ENCODE assay signal across 8 mouse cellular contexts in genomic region chr4:148590421-148591170, GRCm38 (mm10). TPM values are rescaled to one million over a fixed set of nuclear protein-coding genes. Genes with fewer than 3 reads are reported as not detected.
DNase-seq lines count a peak whose midpoint lies in the region; ATAC-seq and TF ChIP-seq lines count a peak whose summit lies in the region.

No protein-coding gene starts in this region.

- H3K4me2 ChIP-seq in hindbrain, embryonic 11.5 days (replicated peaks; ENCODE audit: low read depth, low read length): peak overlapping the region; percentile 92

- H3K79me2 ChIP-seq in C2C12 (ENCODE audit: control insufficient read depth, insufficient read depth): peaks cover 41% of the 10 kb centered on the region
- H3K79me2 ChIP-seq in macrophage (ENCODE audit: inconsistent target): peaks cover 12% of the 10 kb centered on the region

- peak; percentile 12 for ATAC-seq in common myeloid progenitor, adult 5-6 weeks (replicated peaks; ENCODE audit: low read depth, poor library complexity, severe bottlenecking)
- ATAC-seq in hindbrain, embryonic 11.5 days (ENCODE audit: low FRiP score): peak; percentile 20; the same call in 1 of the 2 replicates

- H3ac ChIP-seq in C2C12 (ENCODE audit: control insufficient read depth, insufficient read length, low read depth): peak overlapping the region; percentile 66

- H3K9me3 ChIP-seq in hindbrain, embryonic 11.5 days (ENCODE audit: control insufficient read depth, low read length): no peaks in the 10 kb centered on the region

- H3K79me3 ChIP-seq in C2C12 (ENCODE audit: low read depth): peaks cover 23% of the 10 kb centered on the region

- H3K27me3 ChIP-seq in C2C12 (ENCODE audit: control insufficient read depth, insufficient read depth, insufficient read length): no peaks in the 10 kb centered on the region
- no peaks in the 10 kb centered on the region for H3K27me3 ChIP-seq in hindbrain, embryonic 11.5 days (ENCODE audit: control insufficient read depth, insufficient read depth, low read length)

- peak; percentile 33 for DNase-seq in gastrocnemius, postnatal 14 days
- DNase-seq in gastrocnemius, postnatal 10 days: no peak
- peak; percentile 56 for DNase-seq in hindbrain, embryonic 11.5 days (ENCODE audit: low spot score)
- no peak for DNase-seq in urinary bladder, adult 18-20 months (ENCODE audit: low spot score in 2 of 2)
- DNase-seq in layer of hippocampus, adult 9-10 months (ENCODE audit: low spot score): no peak

- intact Hi-C loops in gastrocnemius, postnatal 14 days (cut with DNase I; ENCODE audit: low total_unique reads): no loop called here

- peaks cover 4% of the 10 kb centered on the region; the same call in 1 of the 2 replicates for H3K4me1 ChIP-seq in hindbrain, embryonic 11.5 days (replicated peaks; ENCODE audit: control insufficient read depth, insufficient read depth, low read length)

- H3K36me3 ChIP-seq in C2C12 (ENCODE audit: control insufficient read depth, insufficient read depth) (peaks cover 31% of the 10 kb centered on the region), macrophage (ENCODE audit: inconsistent target) (peaks cover 11% of the 10 kb centered on the region; the same call in 1 of the 2 replicates)
- peaks cover 12% of the 10 kb centered on the region for H3K36me3 ChIP-seq in hindbrain, embryonic 11.5 days (ENCODE audit: control insufficient read depth, insufficient read depth, low read length)

- H3K27ac ChIP-seq in hindbrain, embryonic 11.5 days (ENCODE audit: low read depth, low read length): peak overlapping the region; percentile 74
- peak overlapping the region; percentile 18; the same call in 1 of the 2 replicates for H3K27ac ChIP-seq in macrophage

- H3K9ac ChIP-seq in hindbrain, embryonic 11.5 days (ENCODE audit: low read depth, low read length): peak overlapping the region; percentile 34

- 9% methylated on average over 18 of the region's 18 CpGs for WGBS in hindbrain, embryonic 11.5 days
- 3% methylated on average over 16 of the region's 18 CpGs for WGBS in macrophage (ENCODE audit: missing documents)

- peak overlapping the region; percentile 22 for H3K4me3 ChIP-seq in C2C12 (ENCODE audit: insufficient read depth, poor library complexity, severe bottlenecking)
- peak overlapping the region; percentile 96 for H3K4me3 ChIP-seq in hindbrain, embryonic 11.5 days (ENCODE audit: low read depth, low read length)
- H3K4me3 ChIP-seq in macrophage (ENCODE audit: inconsistent target): peak overlapping the region; percentile 46

- no peak for TF ChIP-seq CTCF in C2C12 (IDR thresholded peaks at IDR 0.05; ENCODE audit: control insufficient read depth, insufficient read depth, insufficient read length)

TF ChIP-seq in C2C12, 6 proteins besides CTCF, POLR2A, EP300 and RAD21:
- TF ChIP-seq CEBPB (IDR thresholded peaks at IDR 0.05; ENCODE audit: low read depth) (no peak), FOSL1 (IDR thresholded peaks at IDR 0.05; ENCODE audit: insufficient read depth, low read length, poor library complexity, severe bottlenecking) (no peak), MYOD1 (IDR thresholded peaks at IDR 0.05; ENCODE audit: control insufficient read depth, insufficient read length, low read depth) (no peak)
TF ChIP-seq in C2C12: peak in this region for 0.

RNA-seq across cellular contexts. Expression of gene Srm, which starts 0.7 kb away (rescaled TPM):
- 10 to 100 TPM; 15.9 to 20.9 TPM for total RNA-seq in gastrocnemius, postnatal 14 days (2021)
- 10 to 100 TPM; 25.4 to 32.8 TPM for total RNA-seq in gastrocnemius, postnatal 10 days (2021)
- polyA plus RNA-seq in C2C12 (2012; fragmentation: generic; extraction: Trizol) (282 TPM), macrophage (2018) (14.7 to 81.1 TPM (median 15.5 TPM) in 3 replicates)
- 30.3 and 47.1 TPM in 2 replicates for total RNA-seq in common myeloid progenitor, adult 5-6 weeks (2017)
- 156 and 160 TPM in 2 replicates for polyA plus RNA-seq in hindbrain, embryonic 11.5 days (2014; fragmentation: Nextera tagmentation; extraction: Ambion mirVana)
- 10 to 100 TPM in 1 of 26 experiments, 1 to 10 TPM in 23, under 1 TPM in 2; 0.66 to 10.9 (median 2.2) TPM for total RNA-seq in macrophage (2018; cell fraction: chromatin; rRNA removed)
- 10 to 100 TPM; 10.4 to 24.9 (median 16.2) TPM for total RNA-seq in macrophage (2018; cell fraction: cytosol; rRNA removed)
- 10 to 100 TPM in 3 of 26 experiments, 1 to 10 TPM in 23; 2.0 to 21.1 (median 4.4) TPM for total RNA-seq in macrophage (2018; cell fraction: nucleus; rRNA removed)

RNA-seq across cellular contexts. Expression of gene Masp2, which starts 11.8 kb away (rescaled TPM):
- total RNA-seq in gastrocnemius, postnatal 14 days (2021): under 1 TPM; 0.35 to 0.41 TPM
- under 1 TPM; 0.16 to 0.54 TPM for total RNA-seq in gastrocnemius, postnatal 10 days (2021)
- polyA plus RNA-seq in C2C12 (2012; fragmentation: generic; extraction: Trizol): 0.36 TPM
- 0.15 and 0.55 TPM in 2 replicates for total RNA-seq in common myeloid progenitor, adult 5-6 weeks (2017)
- polyA plus RNA-seq in hindbrain, embryonic 11.5 days (2014; fragmentation: Nextera tagmentation; extraction: Ambion mirVana): 0.15 and 0.25 TPM in 2 replicates
- total RNA-seq in macrophage (2018; cell fraction: chromatin; rRNA removed): 1 to 10 TPM in 2 of 26 experiments, under 1 TPM in 4, not detected in 20; 0.27 to 1.1 (median 0.50) TPM
- total RNA-seq in macrophage (2018; cell fraction: cytosol; rRNA removed): not detected
- total RNA-seq in macrophage (2018; cell fraction: nucleus; rRNA removed): under 1 TPM in 2 of 26 experiments, not detected in 24; 0.15 to 0.22 TPM
- 0.09 TPM in 1 of 3 replicates, not detected in the others for polyA plus RNA-seq in macrophage (2018)

RNA-seq across cellular contexts. Expression of gene Exosc10, which starts 32.4 kb away (rescaled TPM):
- 10 to 100 TPM; 20.0 to 23.0 TPM for total RNA-seq in gastrocnemius, postnatal 14 days (2021)
- total RNA-seq in gastrocnemius, postnatal 10 days (2021): 10 to 100 TPM; 27.0 to 32.7 TPM
- polyA plus RNA-seq in C2C12 (2012; fragmentation: generic; extraction: Trizol): 53.7 TPM
- 60.0 and 74.0 TPM in 2 replicates for total RNA-seq in common myeloid progenitor, adult 5-6 weeks (2017)
- polyA plus RNA-seq in hindbrain, embryonic 11.5 days (2014; fragmentation: Nextera tagmentation; extraction: Ambion mirVana): 93.9 and 106 TPM in 2 replicates
- total RNA-seq in macrophage (2018; cell fraction: chromatin; rRNA removed): 100 to 1,000 TPM in 1 of 26 experiments, 10 to 100 TPM in 25; 49.4 to 105 (median 80.0) TPM
- total RNA-seq in macrophage (2018; cell fraction: cytosol; rRNA removed): 10 to 100 TPM; 32.1 to 47.8 (median 40.0) TPM
- 10 to 100 TPM; 34.2 to 61.2 (median 44.2) TPM for total RNA-seq in macrophage (2018; cell fraction: nucleus; rRNA removed)
- 32.2 to 58.5 TPM (median 51.2 TPM) in 3 replicates for polyA plus RNA-seq in macrophage (2018)

RNA-seq across cellular contexts. Expression of gene Tardbp, which starts 36.2 kb away (rescaled TPM):
- 100 to 1,000 TPM; 115 TPM for total RNA-seq in gastrocnemius, postnatal 14 days (2021)
- total RNA-seq in gastrocnemius, postnatal 10 days (2021): 100 to 1,000 TPM; 130 to 172 TPM
- 198 TPM for polyA plus RNA-seq in C2C12 (2012; fragmentation: generic; extraction: Trizol)
- 567 and 596 TPM in 2 replicates for total RNA-seq in common myeloid progenitor, adult 5-6 weeks (2017)
- polyA plus RNA-seq in hindbrain, embryonic 11.5 days (2014; fragmentation: Nextera tagmentation; extraction: Ambion mirVana): 199 and 210 TPM in 2 replicates
- 100 to 1,000 TPM; 168 to 463 (median 306) TPM for total RNA-seq in macrophage (2018; cell fraction: chromatin; rRNA removed)
- total RNA-seq in macrophage (2018; cell fraction: cytosol; rRNA removed): 100 to 1,000 TPM in 23 of 26 experiments, 10 to 100 TPM in 3; 77.8 to 148 (median 111) TPM
- 100 to 1,000 TPM; 276 to 495 (median 342) TPM for total RNA-seq in macrophage (2018; cell fraction: nucleus; rRNA removed)
- polyA plus RNA-seq in macrophage (2018): 157 to 233 TPM (median 170 TPM) in 3 replicates

RNA-seq across cellular contexts. Expression of gene Gm572, which starts 52.5 kb away (rescaled TPM):
- 1 to 10 TPM; 6.9 to 7.7 TPM for total RNA-seq in gastrocnemius, postnatal 14 days (2021)
- 1 to 10 TPM; 6.9 to 8.6 TPM for total RNA-seq in gastrocnemius, postnatal 10 days (2021)
- polyA plus RNA-seq in C2C12 (2012; fragmentation: generic; extraction: Trizol): not detected
- total RNA-seq in common myeloid progenitor, adult 5-6 weeks (2017): not detected in 2 replicates
- polyA plus RNA-seq in hindbrain, embryonic 11.5 days (2014; fragmentation: Nextera tagmentation; extraction: Ambion mirVana): not detected in 2 replicates
- not detected for total RNA-seq in macrophage (2018; cell fraction: chromatin; rRNA removed)
- total RNA-seq in macrophage (2018; cell fraction: cytosol; rRNA removed): not detected
- total RNA-seq in macrophage (2018; cell fraction: nucleus; rRNA removed): not detected
- polyA plus RNA-seq in macrophage (2018): not detected in 3 replicates

Comparison
In these comparisons a context has a peak if more than half of its experiments do, and no peak if none do; other contexts are left out.
1. DNase-seq: peak in gastrocnemius, postnatal 14 days (single experiment) and hindbrain, embryonic 11.5 days (single experiment); none in gastrocnemius, postnatal 10 days (single experiment), urinary bladder, adult 18-20 months (0 of 2) and layer of hippocampus, adult 9-10 months (single experiment).
2. H3K4me3 ChIP-seq: peak in every context shown above with its lines; median percentile 96 in hindbrain, embryonic 11.5 days; 46 in macrophage; 22 in C2C12.